Mouse (Mus musculus) hindbrain, embryonic 12.5 days (tissue): ENCODE measurements around the gene Fntb. TPM values are rescaled to one million over a fixed set of nuclear protein-coding genes. Genes with fewer than 3 reads are reported as not detected.

Source experiments
- ATAC-seq: fragments of 200-750 bp; cut with Nextera tagmentation; 2 replicates; pipeline ENCODE4 v1.8.0; 2017; ENCODE audit warnings: moderate TSS enrichment; ENCODE audit not compliant: low FRiP score
- H3K27ac ChIP-seq: fragments of 300-500 bp; sonication (generic); 2 replicates; pipeline ENCODE4 v1.5.1; 2016; ENCODE audit warnings: mild to moderate bottlenecking
- H3K27me3 ChIP-seq: fragments of 300-500 bp; sonication (generic); 2 replicates; pipeline ENCODE4 v1.6.1; 2016; ENCODE audit warnings: mild to moderate bottlenecking
- H3K36me3 ChIP-seq: fragments of 300-500 bp; sonication (generic); 2 replicates; pipeline ENCODE4 v1.6.1; 2016; ENCODE audit warnings: mild to moderate bottlenecking
- H3K4me1 ChIP-seq: fragments of 300-500 bp; sonication (generic); 2 replicates; pipeline ENCODE4 v1.6.1; 2016
- H3K4me2 ChIP-seq: fragments of 300-500 bp; sonication (generic); replicated peaks from 2 replicates; pipeline ENCODE4 v1.6.1; 2016; ENCODE audit warnings: mild to moderate bottlenecking
- H3K4me3 ChIP-seq: fragments of 300-500 bp; sonication (generic); 2 replicates; pipeline ENCODE4 v1.5.1; 2016; ENCODE audit warnings: mild to moderate bottlenecking
- H3K9ac ChIP-seq: fragments of 300-500 bp; sonication (generic); 2 replicates; pipeline ENCODE4 v1.6.1; 2016; ENCODE audit warnings: mild to moderate bottlenecking, moderate library complexity
- H3K9me3 ChIP-seq: fragments of 300-500 bp; sonication (generic); replicated peaks from 2 replicates; pipeline ENCODE4 v1.6.1; 2016; ENCODE audit warnings: mild to moderate bottlenecking
- WGBS: fragments of 180-500 bp; shearing (Covaris S2); methylation state at CpG from one replicate; pipeline ENCODE4 v1.1.7; 2016; 5-methylcytosine and 5-hydroxymethylcytosine counted together
- polyA plus RNA-seq: library from polyadenylated mRNA; unstranded; fragments of >200 nt; fragmentation: Nextera tagmentation; extraction: Ambion mirVana; gene quantifications from 2 replicates; pipeline ENCODE4 v1.2.1, GENCODE M21; 2016

Fntb gene
- polyA plus RNA-seq, 1 experiment from 2014 or later = 37.0 TPM

- no peaks in the 10 kb centered on the region for H3K9me3 ChIP-seq
- ATAC-seq = no peak
- no peak overlapping the region for H3K9ac ChIP-seq
- no peak overlapping the region for H3K4me3 ChIP-seq
- no peak overlapping the region for H3K4me2 ChIP-seq
- H3K36me3 ChIP-seq = 0 out of 2 replicates have a peak, but pooled peaks cover 3% of the 10 kb centered on the region
- WGBS = 89% methylated on average over 10 of the region's 10 CpGs
- no peak overlapping the region for H3K27ac ChIP-seq
- no peaks in the 10 kb centered on the region for H3K27me3 ChIP-seq
- H3K4me1 ChIP-seq = peaks cover 6% of the 10 kb centered on the region
Observed at GRCm38 (mm10) chr12:76803028-76803427, 37.6 kb downstream of the Fntb start.

- WGBS = 56% methylated on average over 7 of the region's 7 CpGs
- Histone ChIP-seq H3K4me3 (no peak overlapping the region), H3K9me3 (no peaks in the 10 kb centered on the region), H3K4me2 (no peak overlapping the region), H3K27me3 (no peaks in the 10 kb centered on the region), H3K4me1 (no peaks in the 10 kb centered on the region; the same call in 1 of the 2 replicates), H3K27ac (no peak overlapping the region), H3K36me3 (0 out of 2 replicates have a peak, but pooled peaks cover 3% of the 10 kb centered on the region), H3K9ac (no peak overlapping the region)
- ATAC-seq = peak; percentile 38; the same call in 1 of the 2 replicates
Observed at GRCm38 (mm10) chr12:76803700-76804252, 38.4 kb downstream of the Fntb start.

GRCm38 (mm10) chr12:76805056-76805811 is 39.8 kb downstream of the Fntb start:
- Histone ChIP-seq H3K4me3 (no peak overlapping the region), H3K9ac (no peak overlapping the region), H3K36me3 (no peaks in the 10 kb centered on the region), H3K27ac (no peak overlapping the region), H3K9me3 (no peaks in the 10 kb centered on the region), H3K27me3 (no peaks in the 10 kb centered on the region), H3K4me1 (no peaks in the 10 kb centered on the region), H3K4me2 (no peak overlapping the region)
- ATAC-seq = no peak
- WGBS = 91% methylated on average over 10 of the region's 10 CpGs

GRCm38 (mm10) chr12:76807796-76808195 is 42.4 kb downstream of the Fntb start:
- WGBS = 78% methylated on average over 10 of the region's 10 CpGs
- no peak overlapping the region for H3K4me2 ChIP-seq
- no peaks in the 10 kb centered on the region for H3K9me3 ChIP-seq
- no peak overlapping the region for H3K27ac ChIP-seq
- ATAC-seq = no peak
- no peak overlapping the region for H3K4me3 ChIP-seq
- no peaks in the 10 kb centered on the region for H3K27me3 ChIP-seq
- no peak overlapping the region for H3K9ac ChIP-seq
- no peaks in the 10 kb centered on the region for H3K4me1 ChIP-seq
- H3K36me3 ChIP-seq = no peaks in the 10 kb centered on the region

- no peak for ATAC-seq
- Histone ChIP-seq H3K36me3 (no peaks in the 10 kb centered on the region), H3K4me3 (no peak overlapping the region), H3K4me1 (no peaks in the 10 kb centered on the region), H3K9ac (no peak overlapping the region), H3K9me3 (no peaks in the 10 kb centered on the region), H3K4me2 (no peak overlapping the region), H3K27ac (no peak overlapping the region), H3K27me3 (no peaks in the 10 kb centered on the region)
- WGBS = 87% methylated on average over 5 of the region's 5 CpGs
Observed at GRCm38 (mm10) chr12:76810491-76810890, 45.1 kb downstream of the Fntb start.

GRCm38 (mm10) chr12:76811006-76811405 is 45.6 kb downstream of the Fntb start:
- Histone ChIP-seq H3K27me3 (no peaks in the 10 kb centered on the region), H3K9ac (no peak overlapping the region), H3K27ac (no peak overlapping the region), H3K4me3 (no peak overlapping the region), H3K9me3 (no peaks in the 10 kb centered on the region), H3K4me1 (no peaks in the 10 kb centered on the region), H3K4me2 (no peak overlapping the region), H3K36me3 (no peaks in the 10 kb centered on the region)
- WGBS = 94% methylated on average over 4 of the region's 4 CpGs
- ATAC-seq = no peak

- WGBS = 74% methylated on average over 10 of the region's 10 CpGs
- no peaks in the 10 kb centered on the region for H3K36me3 ChIP-seq
Observed at GRCm38 (mm10) chr12:76813543-76813942, 48.2 kb downstream of the Fntb start.

GRCm38 (mm10) chr12:76814120-76814519 is 48.7 kb downstream of the Fntb start:
- WGBS = 89% methylated on average over 2 of the region's 2 CpGs
- no peak overlapping the region for H3K4me3 ChIP-seq
- no peak overlapping the region for H3K4me2 ChIP-seq
- no peak for ATAC-seq
- H3K27me3 ChIP-seq = no peaks in the 10 kb centered on the region
- no peaks in the 10 kb centered on the region for H3K36me3 ChIP-seq
- no peak overlapping the region for H3K27ac ChIP-seq
- no peak overlapping the region for H3K9ac ChIP-seq
- no peaks in the 10 kb centered on the region for H3K9me3 ChIP-seq
- H3K4me1 ChIP-seq = 0 out of 2 replicates have a peak, but pooled peaks cover 5% of the 10 kb centered on the region

More at GRCm38 (mm10) chr12:76813543-76813942, 48.2 kb downstream of the Fntb start:
- 0 out of 2 replicates have a peak, but pooled peaks cover 5% of the 10 kb centered on the region for H3K4me1 ChIP-seq
- H3K4me3 ChIP-seq = no peak overlapping the region
- no peak overlapping the region for H3K4me2 ChIP-seq
- no peaks in the 10 kb centered on the region for H3K9me3 ChIP-seq
- ATAC-seq = no peak
- no peaks in the 10 kb centered on the region for H3K27me3 ChIP-seq
- H3K27ac ChIP-seq = no peak overlapping the region
- no peak overlapping the region for H3K9ac ChIP-seq

- WGBS = 60% methylated on average over 4 of the region's 4 CpGs
- peaks cover 22% of the 10 kb centered on the region for H3K4me1 ChIP-seq
- no peaks in the 10 kb centered on the region for H3K36me3 ChIP-seq
- peaks cover 14% of the 10 kb centered on the region for H3K27me3 ChIP-seq
- no peak overlapping the region for H3K4me2 ChIP-seq
- H3K27ac ChIP-seq = no peak overlapping the region
- H3K4me3 ChIP-seq = no peak overlapping the region
- no peak for ATAC-seq
- H3K9ac ChIP-seq = no peak overlapping the region
- no peaks in the 10 kb centered on the region for H3K9me3 ChIP-seq
Observed at GRCm38 (mm10) chr12:76816720-76817119, 51.3 kb downstream of the Fntb start.

- Histone ChIP-seq H3K27ac (no peak overlapping the region), H3K9ac (no peak overlapping the region), H3K4me1 (peaks cover 25% of the 10 kb centered on the region), H3K4me3 (no peak overlapping the region), H3K27me3 (peaks cover 17% of the 10 kb centered on the region), H3K4me2 (no peak overlapping the region), H3K36me3 (no peaks in the 10 kb centered on the region), H3K9me3 (no peaks in the 10 kb centered on the region)
- no peak for ATAC-seq
- WGBS = 62% methylated on average over 4 of the region's 4 CpGs
Observed at GRCm38 (mm10) chr12:76817176-76817575, 51.8 kb downstream of the Fntb start.

- Histone ChIP-seq H3K4me1 (peaks cover 27% of the 10 kb centered on the region), H3K27ac (no peak overlapping the region), H3K4me3 (no peak overlapping the region), H3K27me3 (peaks cover 18% of the 10 kb centered on the region), H3K4me2 (no peak overlapping the region), H3K36me3 (no peaks in the 10 kb centered on the region), H3K9me3 (no peaks in the 10 kb centered on the region), H3K9ac (no peak overlapping the region)
- ATAC-seq = no peak
- 69% methylated on average over 4 of the region's 4 CpGs for WGBS
Observed at GRCm38 (mm10) chr12:76818120-76818519, 52.7 kb downstream of the Fntb start.

GRCm38 (mm10) chr12:76818908-76819307 is 53.5 kb downstream of the Fntb start:
- no peaks in the 10 kb centered on the region for H3K9me3 ChIP-seq
- peaks cover 27% of the 10 kb centered on the region for H3K4me1 ChIP-seq
- no peak overlapping the region for H3K9ac ChIP-seq
- no peak overlapping the region for H3K4me3 ChIP-seq
- ATAC-seq = no peak
- 85% methylated on average over 9 of the region's 9 CpGs for WGBS
- H3K36me3 ChIP-seq = no peaks in the 10 kb centered on the region
- H3K27ac ChIP-seq = no peak overlapping the region
- H3K4me2 ChIP-seq = no peak overlapping the region
- H3K27me3 ChIP-seq = peaks cover 24% of the 10 kb centered on the region

- peaks cover 31% of the 10 kb centered on the region for H3K27me3 ChIP-seq
- no peak for ATAC-seq
- 70% methylated on average over 6 of the region's 6 CpGs for WGBS
- no peak overlapping the region for H3K9ac ChIP-seq
- no peaks in the 10 kb centered on the region for H3K36me3 ChIP-seq
- no peak overlapping the region for H3K4me2 ChIP-seq
- H3K4me1 ChIP-seq = peaks cover 27% of the 10 kb centered on the region
- no peak overlapping the region for H3K27ac ChIP-seq
- no peaks in the 10 kb centered on the region for H3K9me3 ChIP-seq
- H3K4me3 ChIP-seq = no peak overlapping the region
Observed at GRCm38 (mm10) chr12:76819816-76820215, 54.4 kb downstream of the Fntb start.
